Mouse (Mus musculus): ENCODE measurements around the gene Ceacam15.

GRCm38 (mm10) chr7:16708244-16708643 is 32.7 kb upstream of the Ceacam15 start:
- TF ChIP-seq CTCF (IDR thresholded peaks at IDR 0.05) (no peak), EP300 (IDR thresholded peaks at IDR 0.05) (no peak)

All from lung, postnatal 0 days (tissue).